Mouse (Mus musculus): ENCODE data around the gene Crabp2. TPM values are rescaled to one million over a fixed set of nuclear protein-coding genes. Genes with fewer than 3 reads are reported as not detected.

Gene Crabp2
- polyA plus RNA-seq, 1 experiment from 2014 or later, result 686 TPM

DNA sequence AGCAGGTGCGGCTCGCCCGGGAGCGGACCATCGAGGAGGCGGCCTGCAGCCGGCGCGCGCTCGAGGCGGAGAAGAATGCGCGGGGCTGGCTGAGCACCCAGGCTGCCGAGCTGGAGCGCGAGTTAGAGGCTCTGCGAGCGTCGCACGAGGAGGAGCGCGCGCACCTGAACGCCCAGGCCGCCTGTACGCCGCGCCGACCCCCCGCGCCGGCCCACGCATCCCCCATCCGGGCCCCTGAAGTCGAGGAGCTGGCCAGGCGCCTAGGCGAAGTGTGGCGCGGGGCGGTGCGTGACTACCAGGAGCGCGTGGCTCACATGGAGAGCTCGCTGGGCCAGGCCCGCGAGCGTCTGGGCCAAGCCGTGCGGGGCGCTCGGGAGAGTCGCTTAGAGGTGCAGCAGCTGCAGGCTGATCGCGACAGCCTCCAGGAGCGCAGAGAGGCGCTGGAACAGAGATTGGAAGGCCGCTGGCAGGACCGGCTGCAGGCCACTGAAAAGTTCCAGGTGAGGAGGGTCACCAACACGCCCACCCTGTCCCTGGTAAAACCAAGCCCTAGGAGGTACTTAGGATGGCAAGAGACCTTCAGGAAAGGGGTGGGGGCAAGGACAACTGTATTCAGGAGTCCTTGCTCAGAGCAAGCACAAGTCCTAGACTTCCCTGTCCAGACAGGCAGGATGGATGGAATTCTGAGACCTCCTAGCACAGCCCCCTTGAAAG is 23.2 kb downstream of the Crabp2 start:
- WGBS, result under 1% methylated on average over 60 of the region's 60 CpGs
- DNase-seq (ENCODE audit: low spot score), result peak; percentile 56
- Histone ChIP-seq H3K4me3 (peak overlapping the region; percentile 77), H3K4me1 (peaks cover 56% of the 10 kb centered on the region), H3K9me3 (no peaks in the 10 kb centered on the region), H3K36me3 (replicated peaks) (peaks cover 32% of the 10 kb centered on the region), H3K27me3 (replicated peaks; ENCODE audit: low read depth, poor library complexity, severe bottlenecking) (peaks cover 44% of the 10 kb centered on the region), H3K27ac (replicated peaks) (peak overlapping the region; percentile 84)

DNA sequence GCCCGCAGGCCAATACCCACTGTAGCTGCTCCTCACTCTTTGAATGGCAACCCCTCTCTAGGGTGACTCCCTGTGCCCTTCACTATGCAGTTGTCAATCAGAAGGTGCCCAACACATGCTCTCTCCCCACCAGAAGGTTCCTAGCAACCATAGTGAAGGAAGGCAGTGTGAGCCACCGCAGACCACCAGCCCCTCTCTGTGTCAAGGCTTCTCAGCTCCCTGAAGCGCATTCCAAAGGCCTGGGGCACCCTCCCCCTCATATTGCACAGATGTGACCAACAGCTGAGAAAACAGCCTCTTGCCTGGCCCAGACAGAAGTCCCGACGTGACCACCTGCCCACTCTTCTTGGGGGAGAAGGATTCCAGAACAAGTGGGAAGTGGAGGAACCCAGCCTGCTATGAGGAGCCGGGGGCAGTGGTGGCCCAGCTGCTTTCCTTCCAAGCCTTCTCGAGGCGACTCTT is 23.8 kb downstream of the Crabp2 start:
- H3K4me3 ChIP-seq, result peak overlapping the region; percentile 77
- peak; percentile 67 for DNase-seq (ENCODE audit: low spot score)

DNA sequence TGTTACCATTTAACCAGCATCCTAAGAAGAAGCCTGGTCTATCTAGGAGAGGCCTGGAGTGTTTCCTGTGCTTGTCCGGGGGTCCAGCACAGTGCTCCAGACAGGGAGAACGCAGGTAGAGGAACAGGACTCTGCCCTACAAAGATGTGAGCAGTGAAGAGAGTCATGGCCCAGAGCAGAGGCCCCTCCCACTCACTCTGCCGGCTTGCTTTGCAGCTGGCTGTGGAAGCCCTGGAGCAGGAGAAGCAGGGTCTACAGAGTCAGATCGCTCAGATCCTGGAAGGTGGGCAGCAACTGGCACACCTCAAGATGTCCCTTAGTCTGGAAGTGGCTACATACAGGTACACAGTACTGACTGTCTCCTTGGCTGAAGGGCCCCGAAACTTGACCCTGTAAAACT is 24.3 kb downstream of the Crabp2 start:
- DNase-seq (ENCODE audit: low spot score), result peak; percentile 41
- H3K9me3 ChIP-seq, result no peaks in the 10 kb centered on the region
- H3K27me3 ChIP-seq (replicated peaks; ENCODE audit: low read depth, poor library complexity, severe bottlenecking), result peaks cover 43% of the 10 kb centered on the region
- peaks cover 56% of the 10 kb centered on the region for H3K4me1 ChIP-seq
- peak overlapping the region; percentile 77 for H3K4me3 ChIP-seq
- peak overlapping the region; percentile 84 for H3K27ac ChIP-seq (replicated peaks)
- H3K36me3 ChIP-seq (replicated peaks), result peaks cover 43% of the 10 kb centered on the region
- WGBS, result 24% methylated on average over 5 of the region's 5 CpGs

More for the DNA sequence above, 23.8 kb downstream of the Crabp2 start:
- peaks cover 44% of the 10 kb centered on the region for H3K27me3 ChIP-seq (replicated peaks; ENCODE audit: low read depth, poor library complexity, severe bottlenecking)
- H3K36me3 ChIP-seq (replicated peaks), result peaks cover 38% of the 10 kb centered on the region
- peaks cover 56% of the 10 kb centered on the region for H3K4me1 ChIP-seq
- no peaks in the 10 kb centered on the region for H3K9me3 ChIP-seq
- WGBS, result 8% methylated on average over 8 of the region's 8 CpGs
- peak overlapping the region; percentile 84 for H3K27ac ChIP-seq (replicated peaks)

DNA sequence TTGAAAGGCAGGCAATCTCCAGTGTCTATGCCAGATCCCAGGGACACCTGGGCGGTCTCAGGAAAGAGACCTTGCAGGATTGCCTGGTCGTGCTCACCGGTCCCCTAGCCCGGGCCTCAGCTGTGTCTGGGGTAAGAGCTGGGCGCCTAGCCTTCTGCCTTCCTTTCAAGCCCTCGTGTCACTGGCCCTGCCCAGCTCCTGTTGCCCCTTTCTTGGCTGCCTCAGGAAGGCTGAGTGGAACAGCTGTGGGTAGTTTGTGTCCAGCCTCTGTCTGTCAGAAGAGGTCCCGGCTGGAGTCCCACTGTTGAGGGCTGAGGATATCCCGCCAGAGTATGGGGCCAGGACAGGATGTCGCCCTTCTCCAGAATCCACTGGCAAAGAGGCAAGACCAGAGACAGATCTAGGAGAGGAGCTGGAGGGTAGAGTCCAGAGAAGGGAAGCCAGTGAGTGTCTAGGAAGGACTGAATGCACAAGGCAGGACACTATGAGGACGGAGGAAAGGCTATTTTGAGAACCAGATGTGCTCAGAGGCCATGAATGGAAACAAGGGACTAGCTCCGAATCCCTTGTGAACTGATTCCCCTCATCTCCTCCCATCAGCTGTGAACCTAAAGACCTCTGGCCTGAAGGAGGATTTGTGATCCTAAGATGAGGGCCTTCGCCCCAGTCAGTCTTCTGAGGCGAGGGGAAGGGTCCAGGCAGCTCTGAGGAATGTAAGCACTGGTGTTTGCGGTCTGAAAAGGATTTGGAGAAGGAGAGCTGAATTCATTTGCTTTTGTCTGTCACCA is 25.3 kb downstream of the Crabp2 start:
- 24% methylated on average over 14 of the region's 14 CpGs for WGBS
- peaks cover 53% of the 10 kb centered on the region for H3K36me3 ChIP-seq (replicated peaks)

DNA sequence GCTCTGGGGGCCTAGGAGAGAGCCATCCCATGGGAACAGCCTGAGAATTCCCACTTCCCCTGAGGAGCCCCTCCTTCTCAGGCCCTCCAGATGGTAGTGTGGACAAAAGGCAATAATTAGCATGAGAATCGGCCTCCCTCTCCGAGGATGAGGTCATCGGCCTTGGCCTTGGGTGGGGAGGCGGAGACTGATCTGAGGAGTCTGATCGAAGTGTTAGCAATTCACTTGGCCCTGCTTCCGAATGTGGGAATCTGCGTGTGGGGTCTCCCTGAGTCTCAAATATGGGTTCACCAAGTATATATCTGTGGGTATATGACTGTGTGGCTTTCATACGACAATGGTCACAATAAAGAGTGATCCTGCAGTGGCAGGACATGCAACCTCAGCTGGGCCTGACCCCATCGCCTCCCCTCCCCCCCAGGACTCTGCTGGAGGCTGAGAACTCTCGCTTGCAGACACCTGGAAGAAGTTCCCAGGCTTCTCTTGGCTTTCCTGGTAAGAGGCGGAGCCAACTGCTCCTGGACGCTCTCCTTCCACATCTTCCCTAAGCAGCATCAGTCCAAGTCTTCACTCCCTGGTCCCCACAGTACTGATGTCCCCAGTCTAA is 26.0 kb downstream of the Crabp2 start:
- Histone ChIP-seq H3K4me1 (peaks cover 72% of the 10 kb centered on the region), H3K27me3 (replicated peaks; ENCODE audit: low read depth, poor library complexity, severe bottlenecking) (peaks cover 33% of the 10 kb centered on the region), H3K27ac (replicated peaks) (peak overlapping the region; percentile 84), H3K36me3 (replicated peaks) (peaks cover 60% of the 10 kb centered on the region), H3K9me3 (no peaks in the 10 kb centered on the region), H3K4me3 (peak overlapping the region; percentile 77)
- peak; percentile 74 for DNase-seq (ENCODE audit: low spot score)
- WGBS, result 15% methylated on average over 12 of the region's 12 CpGs

More for the DNA sequence above, 25.3 kb downstream of the Crabp2 start:
- peaks cover 36% of the 10 kb centered on the region for H3K27me3 ChIP-seq (replicated peaks; ENCODE audit: low read depth, poor library complexity, severe bottlenecking)
- no peaks in the 10 kb centered on the region for H3K9me3 ChIP-seq
- H3K4me3 ChIP-seq, result peak overlapping the region; percentile 77
- peak overlapping the region; percentile 84 for H3K27ac ChIP-seq (replicated peaks)
- peaks cover 65% of the 10 kb centered on the region for H3K4me1 ChIP-seq
- DNase-seq (ENCODE audit: low spot score), result no peak

DNA sequence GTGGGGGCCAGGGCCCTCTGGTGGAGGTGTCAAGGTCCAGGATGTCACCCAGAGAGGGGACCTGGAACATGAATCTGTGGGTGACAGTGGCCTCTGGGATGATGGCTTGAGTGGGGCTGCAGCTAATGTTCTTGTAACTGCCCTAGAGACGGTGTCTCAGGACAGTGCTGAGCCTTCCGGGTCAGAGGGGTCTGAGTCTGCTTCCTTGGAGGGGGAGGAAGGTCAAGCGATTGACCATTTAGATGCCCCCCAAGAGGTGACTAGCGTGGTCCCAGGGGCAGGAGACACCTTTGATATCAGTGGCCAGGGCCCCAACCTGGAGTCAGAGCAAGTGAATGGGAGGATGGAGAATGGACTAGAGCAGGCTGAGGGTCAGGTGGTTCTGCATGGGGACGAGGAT is 31.0 kb downstream of the Crabp2 start:
- H3K36me3 ChIP-seq (replicated peaks), result peaks cover 51% of the 10 kb centered on the region
- DNase-seq (ENCODE audit: low spot score), result no peak
- peaks cover 78% of the 10 kb centered on the region for H3K4me1 ChIP-seq
- H3K9me3 ChIP-seq, result no peaks in the 10 kb centered on the region
- peak overlapping the region; percentile 87; the same call in 1 of the 2 replicates for H3K27ac ChIP-seq (replicated peaks)
- H3K4me3 ChIP-seq, result no peak overlapping the region; the same call in 1 of the 2 replicates
- 0 out of 2 replicates have a peak, but pooled peaks cover 6% of the 10 kb centered on the region for H3K27me3 ChIP-seq (replicated peaks; ENCODE audit: low read depth, poor library complexity, severe bottlenecking)
- 73% methylated on average over 5 of the region's 5 CpGs for WGBS

DNA sequence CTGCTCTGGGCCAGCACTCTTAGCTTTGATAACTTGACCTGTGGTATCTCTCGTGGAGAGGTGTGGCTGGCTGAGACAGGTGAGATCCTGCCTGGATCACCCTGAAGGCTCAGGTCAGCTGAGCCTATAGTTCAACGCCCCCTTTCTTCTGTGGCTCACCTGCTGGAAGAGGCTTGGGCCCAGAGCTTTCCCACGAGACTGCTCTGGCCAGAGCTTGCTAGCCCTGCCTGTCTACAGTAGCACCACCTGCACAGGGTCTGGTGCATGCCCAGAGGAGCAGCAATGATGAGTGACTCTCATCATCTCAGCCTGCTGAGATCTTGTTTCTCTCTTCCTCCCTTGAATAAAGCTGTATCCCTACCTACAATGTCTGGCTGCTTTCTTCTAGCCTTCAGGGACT is 31.6 kb downstream of the Crabp2 start:
- H3K4me3 ChIP-seq, result peak overlapping the region; percentile 13; the same call in 1 of the 2 replicates
- 54% methylated on average over 3 of the region's 3 CpGs for WGBS

DNA sequence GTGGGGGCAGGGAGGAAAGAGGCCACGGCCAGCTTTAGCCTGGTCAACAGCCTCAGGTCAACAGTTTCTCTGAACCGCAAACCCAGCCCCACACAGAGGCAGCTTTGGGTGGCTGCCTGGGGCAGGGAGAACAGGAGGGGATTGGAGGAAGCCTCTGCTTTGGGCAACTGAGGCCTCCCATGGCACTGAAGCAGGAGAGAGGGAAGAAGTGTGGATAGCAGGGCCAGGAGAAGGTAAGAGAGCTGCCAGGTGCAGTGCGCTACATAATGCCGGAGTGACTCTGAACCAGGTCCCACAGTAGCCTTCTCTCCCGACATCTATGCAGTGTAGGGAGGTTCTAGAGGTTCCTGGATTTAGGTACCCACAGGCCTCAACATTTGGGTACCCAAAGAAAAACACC is 32.3 kb downstream of the Crabp2 start:
- H3K4me1 ChIP-seq, result peaks cover 78% of the 10 kb centered on the region
- H3K36me3 ChIP-seq (replicated peaks), result peaks cover 41% of the 10 kb centered on the region
- H3K27me3 ChIP-seq (replicated peaks; ENCODE audit: low read depth, poor library complexity, severe bottlenecking), result peaks cover 7% of the 10 kb centered on the region
- H3K27ac ChIP-seq (replicated peaks), result peak overlapping the region; percentile 87
- peak overlapping the region; percentile 11; the same call in 1 of the 2 replicates for H3K4me3 ChIP-seq
- no peaks in the 10 kb centered on the region for H3K9me3 ChIP-seq
- 58% methylated on average over 5 of the region's 5 CpGs for WGBS
- peak; percentile 16 for DNase-seq (ENCODE audit: low spot score)

More for the DNA sequence above, 31.6 kb downstream of the Crabp2 start:
- Histone ChIP-seq H3K9me3 (no peaks in the 10 kb centered on the region), H3K27me3 (replicated peaks; ENCODE audit: low read depth, poor library complexity, severe bottlenecking) (0 out of 2 replicates have a peak, but pooled peaks cover 8% of the 10 kb centered on the region), H3K4me1 (peaks cover 77% of the 10 kb centered on the region), H3K27ac (replicated peaks) (peak overlapping the region; percentile 87), H3K36me3 (replicated peaks) (peaks cover 48% of the 10 kb centered on the region)
- no peak for DNase-seq (ENCODE audit: low spot score)

DNA sequence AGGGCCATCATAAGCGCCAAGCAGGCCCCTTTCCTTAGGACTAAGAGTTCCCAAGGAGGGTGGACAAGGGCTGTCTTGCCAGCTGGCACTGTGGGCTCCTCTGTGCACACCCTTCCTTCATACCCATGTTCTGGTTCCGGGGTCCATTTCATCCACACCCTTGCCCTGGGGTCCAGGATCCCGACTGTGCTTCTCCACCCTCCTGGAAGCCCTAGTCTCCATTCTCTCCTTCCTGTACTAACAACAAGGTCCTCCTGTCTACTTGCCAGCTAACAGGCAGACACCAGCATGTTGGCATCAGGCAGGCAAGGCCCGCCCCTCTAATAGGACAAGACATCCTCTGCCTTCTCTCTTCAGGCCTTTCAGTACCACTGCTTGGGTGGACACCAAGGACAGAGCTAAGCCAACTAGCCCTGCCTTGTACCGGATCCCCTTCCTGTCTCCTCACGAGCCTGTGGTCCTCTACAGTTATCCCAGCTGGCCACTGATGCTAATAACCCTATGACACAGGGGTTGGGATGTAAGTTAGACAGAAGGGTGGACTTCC is 32.8 kb downstream of the Crabp2 start:
- 81% methylated on average over 6 of the region's 6 CpGs for WGBS
- DNase-seq (ENCODE audit: low spot score), result no peak
- Histone ChIP-seq H3K27ac (replicated peaks) (peak overlapping the region; percentile 87), H3K36me3 (replicated peaks) (peaks cover 36% of the 10 kb centered on the region), H3K4me3 (no peak overlapping the region), H3K27me3 (replicated peaks; ENCODE audit: low read depth, poor library complexity, severe bottlenecking) (peaks cover 13% of the 10 kb centered on the region), H3K9me3 (no peaks in the 10 kb centered on the region), H3K4me1 (peaks cover 83% of the 10 kb centered on the region)

DNA sequence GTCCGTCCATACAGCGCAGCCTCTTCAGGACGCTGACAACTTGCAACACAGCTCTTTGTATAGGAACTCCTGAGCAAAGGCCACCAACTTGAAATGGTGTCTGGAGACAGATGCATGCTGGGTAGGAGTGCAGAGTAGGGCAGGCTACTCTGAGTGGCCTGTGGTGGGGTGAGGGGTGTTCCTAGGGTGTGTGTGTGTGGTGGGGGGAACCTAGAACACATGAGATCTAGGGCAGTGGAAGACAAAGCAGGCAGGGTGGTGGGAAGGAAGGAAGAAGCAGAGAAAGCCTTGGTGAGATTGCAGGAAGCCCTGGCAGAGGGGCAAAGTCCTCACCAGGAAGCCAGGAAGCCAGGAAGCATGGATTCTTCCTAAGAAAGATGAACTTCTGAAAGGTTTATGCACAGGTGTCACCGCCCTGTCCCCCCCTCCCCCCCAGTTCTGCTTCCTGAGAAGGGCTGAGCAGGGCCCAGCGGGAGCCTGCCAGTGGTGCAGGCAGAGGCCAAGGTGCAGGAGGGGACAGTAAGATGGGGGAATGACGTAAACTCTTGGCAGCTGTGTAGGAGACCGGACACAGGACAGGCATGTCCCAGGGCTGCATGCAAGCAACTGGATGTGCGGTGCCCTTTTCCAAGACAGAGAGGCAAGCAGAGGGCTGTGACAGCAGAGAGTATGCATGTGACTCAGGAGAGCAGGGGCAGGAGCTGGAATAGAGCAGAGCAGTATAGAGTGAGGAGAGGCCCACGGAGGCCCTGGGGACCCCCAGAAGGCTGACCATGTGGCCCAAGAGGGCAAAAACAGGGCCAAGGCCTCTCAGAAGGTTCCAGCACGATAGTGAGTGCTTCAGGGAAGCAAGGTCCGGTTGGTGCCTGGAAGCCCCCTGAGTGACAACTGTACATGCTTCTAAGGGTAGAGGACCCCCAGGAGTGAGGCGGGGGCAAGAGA is 33.7 kb downstream of the Crabp2 start:
- H3K9me3 ChIP-seq, result no peaks in the 10 kb centered on the region
- peaks cover 92% of the 10 kb centered on the region for H3K4me1 ChIP-seq
- DNase-seq (ENCODE audit: low spot score), result no peak
- H3K36me3 ChIP-seq (replicated peaks), result peaks cover 27% of the 10 kb centered on the region
- 35% methylated on average over 12 of the region's 12 CpGs for WGBS
- peak overlapping the region; percentile 38 for H3K4me3 ChIP-seq
- H3K27ac ChIP-seq (replicated peaks), result peak overlapping the region; percentile 87
- H3K27me3 ChIP-seq (replicated peaks; ENCODE audit: low read depth, poor library complexity, severe bottlenecking), result peaks cover 16% of the 10 kb centered on the region

DNA sequence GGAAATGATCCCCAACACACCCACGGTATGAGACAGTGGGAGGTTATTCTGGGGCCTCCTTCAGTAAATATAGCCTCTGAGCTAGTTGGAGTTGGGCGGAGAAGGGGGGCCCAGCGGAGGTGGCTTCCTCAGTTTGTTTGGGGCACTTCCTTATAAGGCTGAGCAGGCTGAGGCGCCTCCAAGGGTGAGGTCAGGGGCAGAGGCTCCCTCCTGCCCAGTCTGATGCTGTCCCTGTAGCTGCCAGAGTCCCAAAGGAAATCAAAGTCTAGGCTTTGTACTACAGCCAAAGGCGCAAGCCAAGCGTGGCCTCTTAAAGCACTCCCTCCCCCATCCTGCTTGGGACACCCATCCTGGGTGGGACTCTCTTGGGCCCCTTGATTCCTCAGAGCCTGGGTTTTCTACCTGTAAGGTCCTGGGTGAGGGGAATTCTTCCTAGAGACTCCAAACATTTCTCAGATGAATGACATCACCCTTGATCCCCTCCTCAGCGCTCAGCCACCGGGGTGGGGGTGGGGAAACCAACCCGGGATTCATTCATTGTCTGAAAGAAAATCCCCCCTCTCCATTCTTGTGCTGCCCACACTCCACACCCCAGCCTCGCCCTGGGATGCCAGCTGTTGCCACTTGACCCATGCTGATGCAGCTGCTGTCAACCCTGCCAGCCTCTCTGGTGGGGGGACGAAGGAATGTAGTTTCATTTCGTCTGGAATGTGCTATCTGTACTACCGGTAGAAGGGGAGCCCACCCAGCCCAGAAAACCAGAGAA is 34.6 kb downstream of the Crabp2 start:
- Histone ChIP-seq H3K9me3 (no peaks in the 10 kb centered on the region), H3K4me3 (peak overlapping the region; percentile 38), H3K27ac (replicated peaks) (peak overlapping the region; percentile 87), H3K27me3 (replicated peaks; ENCODE audit: low read depth, poor library complexity, severe bottlenecking) (peaks cover 18% of the 10 kb centered on the region), H3K4me1 (peaks cover 99% of the 10 kb centered on the region), H3K36me3 (replicated peaks) (peaks cover 18% of the 10 kb centered on the region)
- 3% methylated on average over 13 of the region's 13 CpGs for WGBS
- peak; percentile 69 for DNase-seq (ENCODE audit: low spot score)

Data from embryonic facial prominence, embryonic 10.5 days (tissue).